Mouse (Mus musculus) left cerebral cortex, adult 6 months (tissue): ENCODE data around the gene Tas2r108. TPM values are rescaled to one million over a fixed set of nuclear protein-coding genes. Genes with fewer than 3 reads are reported as not detected.

Experiments used
- long read RNA-seq, 2 experiments: library from polyadenylated mRNA; unstranded; transcript quantifications; one replicate each; pipeline ENCODE4 v2.0.0; 2019 to 2020
- polyA plus RNA-seq: library from polyadenylated mRNA; unstranded; fragments of <200 nt; fragmentation: Nextera tagmentation; gene quantifications from 2 replicates; pipeline ENCODE4 v1.2.3, GENCODE M21; 2021

Tas2r108 gene
- polyA plus RNA-seq, result not detected in 2 replicates
- long read RNA-seq, experiment 1, partial matches to known transcripts, result 0 of 1 reads
- long read RNA-seq, experiment 1, other reads (novel, unspliced or antisense), result 0 of 1 reads
- long read RNA-seq, experiment 2, result 0 reads

DNA sequence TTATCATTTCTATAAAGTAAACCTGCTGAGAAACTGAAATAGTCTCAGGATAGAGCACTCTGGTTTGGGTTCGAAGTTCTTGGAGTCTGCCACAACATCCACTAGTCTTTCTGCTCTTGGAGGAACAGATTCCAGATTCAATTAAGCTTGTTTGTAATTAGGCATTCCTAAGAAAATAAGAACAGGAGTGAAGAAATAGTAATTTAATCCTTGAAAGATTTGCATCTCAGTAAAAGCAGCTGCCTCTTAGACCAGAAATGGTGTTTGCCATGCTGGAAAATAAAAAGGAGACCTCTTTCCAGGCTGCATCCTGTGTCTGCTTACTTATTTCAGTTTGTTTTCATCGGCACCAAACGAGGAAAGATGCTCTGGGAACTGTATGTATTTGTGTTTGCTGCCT, at the start of gene Tas2r108:
Gene Tas2r108 (plus strand): TSS at position 301 of the 400 bp plus-strand sequence.

DNA sequence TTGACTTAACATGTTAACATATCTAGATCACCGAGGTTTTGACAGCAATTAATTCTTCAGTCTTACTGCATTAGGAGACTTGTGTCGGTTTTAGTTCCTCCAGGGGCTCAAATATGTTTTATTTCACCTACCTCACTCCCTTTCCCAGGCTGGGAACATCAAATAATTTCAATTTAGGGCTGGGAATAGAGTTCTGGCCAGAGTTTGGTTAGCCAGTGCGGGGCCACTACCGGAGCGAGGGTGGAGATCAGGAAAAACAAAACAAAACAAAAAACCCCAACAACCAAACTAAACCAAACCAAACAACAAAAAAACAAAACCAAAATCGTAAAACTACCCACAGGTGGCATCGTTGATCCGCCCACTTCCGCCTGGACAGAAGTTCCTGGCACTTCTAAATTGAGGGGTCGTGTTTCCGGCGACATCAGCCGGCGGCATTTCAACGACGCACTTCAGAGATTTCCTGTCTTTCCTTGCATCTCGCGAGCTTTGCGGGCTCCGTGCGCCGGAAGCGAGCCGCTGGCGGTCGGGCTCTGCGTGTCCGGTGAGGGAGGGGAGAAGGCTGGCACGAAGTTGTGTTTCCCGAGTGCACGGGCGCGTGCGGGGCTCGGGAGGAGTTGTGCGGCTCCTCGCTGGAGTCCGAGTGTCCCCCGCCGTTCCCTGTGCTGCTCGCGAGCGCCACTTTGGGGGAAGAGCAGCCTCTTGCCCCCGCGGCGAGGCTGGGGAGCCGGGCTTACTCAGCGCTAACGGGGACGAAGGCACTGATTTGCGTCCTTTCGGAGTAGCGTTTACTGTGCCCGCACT, 22.2 kb upstream of the Tas2r108 start, which contains the start of gene Ssbp1:
Gene Ssbp1 (plus strand): TSS at position 437 of the 804 bp plus-strand sequence.

DNA sequence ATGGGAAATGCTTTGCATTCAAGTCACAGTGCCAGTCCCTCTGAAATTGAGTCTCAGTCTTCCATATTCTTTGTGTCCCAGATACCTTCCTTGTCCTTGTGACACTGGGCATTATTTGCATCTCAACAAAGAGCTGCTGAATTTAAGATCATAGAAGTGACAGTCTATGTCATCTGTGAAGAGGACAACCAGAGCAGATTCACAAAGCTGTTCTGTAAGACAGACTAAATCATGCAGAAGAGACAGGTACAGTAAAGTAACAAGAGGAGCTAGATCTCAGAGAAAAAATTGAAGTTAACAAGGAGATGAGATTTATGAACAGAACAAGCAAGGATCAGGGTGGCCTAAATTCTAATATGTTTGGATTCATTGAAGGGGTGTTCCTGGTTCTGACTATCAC, 2.4 kb upstream of the Tas2r108 start, which contains the start of gene Tas2r137:
Gene Tas2r137 (plus strand): TSS at position 301 of the 400 bp plus-strand sequence.

DNA sequence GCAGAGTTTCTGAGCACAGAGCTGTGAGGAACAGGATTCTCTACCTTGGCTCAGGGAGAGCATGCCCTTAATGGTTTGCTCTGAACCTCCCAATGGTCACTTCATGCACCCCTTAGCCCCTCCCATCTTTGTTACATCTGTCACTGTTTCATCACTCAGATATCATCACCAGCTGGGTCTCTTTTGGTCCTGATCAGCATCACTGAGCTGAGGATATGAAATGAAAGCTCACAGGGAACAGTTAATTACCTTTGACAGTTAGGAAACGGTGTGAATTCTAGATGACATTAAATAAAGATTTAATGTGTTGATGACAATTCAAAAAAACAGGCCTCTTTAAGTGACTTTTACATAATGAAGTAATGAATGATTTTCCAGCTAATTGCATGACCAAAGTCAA, 26.1 kb downstream of the Tas2r108 start, which contains the start of gene Prss37:
Gene Prss37 (minus strand): TSS at position 101 of the 400 bp plus-strand sequence.

Other genes starting within 250 kb of the Tas2r108 start
- gene Agk, start 168.4 kb upstream of the Tas2r108 start, polyA plus RNA-seq, result 30.1 and 39.7 TPM in 2 replicates
- gene E330009J07Rik, start 57.4 kb upstream of the Tas2r108 start, polyA plus RNA-seq, result 6.2 and 9.9 TPM in 2 replicates
- gene Wee2, start 54.4 kb upstream of the Tas2r108 start, polyA plus RNA-seq, result not detected in 2 replicates
- 49.0 and 76.6 TPM in 2 replicates for gene Ssbp1, start 22.2 kb upstream of the Tas2r108 start, polyA plus RNA-seq
- not detected in 2 replicates for gene Tas2r137, start 2.3 kb upstream of the Tas2r108 start, polyA plus RNA-seq
- gene Prss37, start 26.0 kb downstream of the Tas2r108 start, polyA plus RNA-seq, result not detected in 2 replicates
- gene Olfr461, start 61.5 kb downstream of the Tas2r108 start, polyA plus RNA-seq, result not detected in 2 replicates
- gene Olfr460, start 76.0 kb downstream of the Tas2r108 start, polyA plus RNA-seq, result not detected in 2 replicates
- gene Clec5a, start 92.3 kb downstream of the Tas2r108 start, polyA plus RNA-seq, result 5.5 and 7.8 TPM in 2 replicates
- not detected in 2 replicates for gene Tas2r138, start 119.8 kb downstream of the Tas2r108 start, polyA plus RNA-seq
- not detected in 2 replicates for gene Mgam, start 135.3 kb downstream of the Tas2r108 start, polyA plus RNA-seq